Mouse (Mus musculus): Measurements from ENCODE around the gene Mpp6.

DNA sequence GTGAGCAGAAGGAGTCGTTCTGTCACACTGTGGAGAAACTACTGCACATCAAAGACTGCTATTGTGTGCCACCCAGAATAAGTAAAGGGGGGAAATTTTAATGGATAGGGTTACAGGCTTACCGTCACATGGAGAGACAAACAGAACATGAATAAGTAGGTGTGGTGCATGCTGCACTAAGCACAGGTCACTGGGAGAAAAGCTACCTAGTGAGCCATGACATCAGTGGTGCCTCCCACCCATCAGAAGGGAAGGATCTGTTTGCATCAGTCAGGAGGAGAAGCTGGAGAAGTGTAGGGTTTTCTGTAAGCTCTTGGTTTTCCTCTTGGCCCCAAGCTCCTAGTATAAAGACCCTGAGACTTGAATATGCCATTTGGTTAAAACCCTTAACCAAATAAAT lies 33.6 kb upstream of the Mpp6 start:
- TF ChIP-seq CTCF (conservative IDR thresholded peaks at IDR 0.05; ENCODE audit: low read length) (no peak), POU5F1 (IDR thresholded peaks at IDR 0.05; ENCODE audit: borderline replicate concordance, low read length) (no peak), NANOG (IDR thresholded peaks at IDR 0.05; ENCODE audit: borderline replicate concordance, low read length) (no peak)
